Mouse (Mus musculus) neural tube, embryonic 13.5 days (tissue): ENCODE measurements at regions not wholly inside any gene's neighbourhood (a gene's known extent, or its start where the extent isn't known, plus 50 kb on each side); places are given as distances from the start of the nearest gene placed in this dataset.

Experiments
- ATAC-seq: fragments of 200-750 bp; cut with Nextera tagmentation; 2 replicates; pipeline ENCODE4 v1.8.0; 2017; ENCODE audit warnings: low read depth, mild to moderate bottlenecking, moderate TSS enrichment, moderate library complexity
- H3K27ac ChIP-seq: fragments of 300-500 bp; sonication (generic); replicated peaks from 2 replicates; pipeline ENCODE4 v1.5.1; 2015; ENCODE audit warnings: moderate library complexity, mild to moderate bottlenecking, inconsistent platforms
- H3K27me3 ChIP-seq: fragments of 300-500 bp; sonication (generic); 2 replicates; pipeline ENCODE4 v1.6.1; 2015; ENCODE audit warnings: mild to moderate bottlenecking, inconsistent platforms
- H3K36me3 ChIP-seq: fragments of 300-500 bp; sonication (generic); 2 replicates; pipeline ENCODE4 v1.6.1; 2015; ENCODE audit warnings: mild to moderate bottlenecking, inconsistent platforms
- H3K4me1 ChIP-seq: fragments of 300-500 bp; sonication (generic); replicated peaks from 2 replicates; pipeline ENCODE4 v1.6.1; 2015; ENCODE audit warnings: inconsistent platforms
- H3K4me2 ChIP-seq: fragments of 300-500 bp; sonication (generic); 2 replicates; pipeline ENCODE4 v1.6.1; 2015; ENCODE audit warnings: inconsistent platforms, mild to moderate bottlenecking, moderate library complexity
- H3K4me3 ChIP-seq: fragments of 300-500 bp; sonication (generic); 2 replicates; pipeline ENCODE4 v1.5.1; 2015; ENCODE audit warnings: mild to moderate bottlenecking, inconsistent platforms
- H3K9ac ChIP-seq: fragments of 300-500 bp; sonication (generic); 2 replicates; pipeline ENCODE4 v1.6.1; 2015; ENCODE audit warnings: moderate library complexity, mild to moderate bottlenecking, inconsistent platforms
- H3K9me3 ChIP-seq: fragments of 300-500 bp; sonication (generic); 2 replicates; pipeline ENCODE4 v1.6.1; 2016; ENCODE audit warnings: inconsistent platforms
- WGBS: fragments of 180-500 bp; shearing (Covaris S2); methylation state at CpG from one replicate; pipeline ENCODE4 v1.1.7; 2015; 5-methylcytosine and 5-hydroxymethylcytosine counted together

- no peak for ATAC-seq
- no peak overlapping the region for H3K4me2 ChIP-seq
- no peak overlapping the region for H3K27ac ChIP-seq
- no peak overlapping the region for H3K4me3 ChIP-seq
- H3K9me3 ChIP-seq: no peaks in the 10 kb centered on the region
- no peaks in the 10 kb centered on the region for H3K27me3 ChIP-seq
- H3K36me3 ChIP-seq: no peaks in the 10 kb centered on the region
- H3K9ac ChIP-seq: no peak overlapping the region
- 82% methylated on average over 3 of the region's 3 CpGs for WGBS
- peaks cover 2% of the 10 kb centered on the region; the same call in 1 of the 2 replicates for H3K4me1 ChIP-seq
These were observed 58.8 kb upstream of the Nfe2l2 start for GRCm38 (mm10) chr2:75763252-75763651.

- H3K9ac ChIP-seq: no peak overlapping the region
- 87% methylated on average over 5 of the region's 5 CpGs for WGBS
These were observed 57.6 kb upstream of the Nfe2l2 start for GRCm38 (mm10) chr2:75762030-75762429.

GRCm38 (mm10) chr2:75761626-75762025 lies 57.2 kb upstream of the Nfe2l2 start:
- no peak for ATAC-seq
- no peak overlapping the region for H3K9ac ChIP-seq
- no peaks in the 10 kb centered on the region for H3K27me3 ChIP-seq
- H3K4me3 ChIP-seq: no peak overlapping the region
- no peak overlapping the region for H3K27ac ChIP-seq
- H3K36me3 ChIP-seq: no peaks in the 10 kb centered on the region
- no peaks in the 10 kb centered on the region for H3K9me3 ChIP-seq
- no peaks in the 10 kb centered on the region for H3K4me1 ChIP-seq
- H3K4me2 ChIP-seq: no peak overlapping the region
- WGBS: 88% methylated on average over 9 of the region's 9 CpGs

More at GRCm38 (mm10) chr2:75762030-75762429, 57.6 kb upstream of the Nfe2l2 start:
- ATAC-seq: no peak
- no peaks in the 10 kb centered on the region for H3K36me3 ChIP-seq
- H3K4me2 ChIP-seq: no peak overlapping the region
- H3K27me3 ChIP-seq: no peaks in the 10 kb centered on the region
- no peak overlapping the region for H3K27ac ChIP-seq
- H3K4me3 ChIP-seq: no peak overlapping the region
- no peaks in the 10 kb centered on the region for H3K4me1 ChIP-seq
- H3K9me3 ChIP-seq: no peaks in the 10 kb centered on the region

GRCm38 (mm10) chr2:75759196-75759885 lies 54.9 kb upstream of the Nfe2l2 start:
- no peak overlapping the region for H3K9ac ChIP-seq
- no peak for ATAC-seq
- H3K4me3 ChIP-seq: no peak overlapping the region
- no peaks in the 10 kb centered on the region for H3K4me1 ChIP-seq
- H3K9me3 ChIP-seq: no peaks in the 10 kb centered on the region
- WGBS: 79% methylated on average over 11 of the region's 11 CpGs
- H3K27ac ChIP-seq: no peak overlapping the region
- H3K36me3 ChIP-seq: no peaks in the 10 kb centered on the region
- H3K4me2 ChIP-seq: no peak overlapping the region
- no peaks in the 10 kb centered on the region for H3K27me3 ChIP-seq

GRCm38 (mm10) chr2:75758277-75758676 lies 53.8 kb upstream of the Nfe2l2 start:
- Histone ChIP-seq H3K4me1 (no peaks in the 10 kb centered on the region), H3K27ac (no peak overlapping the region), H3K27me3 (no peaks in the 10 kb centered on the region), H3K4me2 (no peak overlapping the region), H3K9ac (no peak overlapping the region), H3K36me3 (no peaks in the 10 kb centered on the region), H3K4me3 (no peak overlapping the region), H3K9me3 (no peaks in the 10 kb centered on the region)
- ATAC-seq: no peak
- 88% methylated on average over 6 of the region's 6 CpGs for WGBS

GRCm38 (mm10) chr2:75756704-75757638 lies 52.5 kb upstream of the Nfe2l2 start:
- H3K9me3 ChIP-seq: no peaks in the 10 kb centered on the region
- no peaks in the 10 kb centered on the region for H3K36me3 ChIP-seq
- no peak overlapping the region for H3K4me3 ChIP-seq
- 73% methylated on average over 16 of the region's 16 CpGs for WGBS
- no peak for ATAC-seq
- H3K4me2 ChIP-seq: no peak overlapping the region
- H3K4me1 ChIP-seq: no peaks in the 10 kb centered on the region
- H3K27ac ChIP-seq: no peak overlapping the region
- H3K27me3 ChIP-seq: no peaks in the 10 kb centered on the region
- no peak overlapping the region for H3K9ac ChIP-seq

GRCm38 (mm10) chr2:75754606-75755005 lies 50.2 kb upstream of the Nfe2l2 start:
- Histone ChIP-seq H3K36me3 (no peaks in the 10 kb centered on the region), H3K4me2 (no peak overlapping the region), H3K27ac (no peak overlapping the region), H3K4me3 (no peak overlapping the region), H3K9ac (no peak overlapping the region), H3K4me1 (no peaks in the 10 kb centered on the region), H3K9me3 (no peaks in the 10 kb centered on the region), H3K27me3 (no peaks in the 10 kb centered on the region)
- no peak for ATAC-seq
- WGBS: 89% methylated on average over 7 of the region's 7 CpGs
